Mouse (Mus musculus) adrenal gland, adult 8-10 months (tissue): ENCODE measurements around the gene Morc2b. TPM values are rescaled to one million over a fixed set of nuclear protein-coding genes. Genes with fewer than 3 reads are reported as not detected.
"Not testable (repeated sequence)": the region's sequence is repeated elsewhere in the genome, so short reads cannot be mapped to it uniquely, and the experiment has no call there.

Experiments used
- DNase-seq: peaks from one replicate; pipeline ENCODE4 v3.0.0; 2022
- total RNA-seq, 4 experiments: library from RNA; stranded (reverse); gene quantifications; 2 replicates each; pipeline ENCODE4 v1.2.4; 2022

The Morc2b gene
- not detected for total RNA-seq

GRCm38 (mm10) chr17:33139261-33139820, at the start of gene Morc2b:
Gene Morc2b, minus strand, starts transcription at chr17:33139683.
- DNase-seq: no peak

- DNase-seq: not testable (repeated sequence)
Measured at GRCm38 (mm10) chr17:33168147-33168546, 28.7 kb upstream of the Morc2b start, which contains the start of gene Olfr55. Gene Olfr55, plus strand, starts transcription at chr17:33168447.

GRCm38 (mm10) chr17:33126257-33126656, 13.2 kb downstream of the Morc2b start:
- DNase-seq: no peak

GRCm38 (mm10) chr17:33124546-33124945, 14.9 kb downstream of the Morc2b start:
- DNase-seq: no peak

- DNase-seq: no peak
Measured at GRCm38 (mm10) chr17:33097396-33097795, 42.1 kb downstream of the Morc2b start.

GRCm38 (mm10) chr17:33092391-33093193, 46.9 kb downstream of the Morc2b start:
- peak; percentile 57 for DNase-seq

- DNase-seq: no peak
Measured at GRCm38 (mm10) chr17:33091630-33092029, 47.9 kb downstream of the Morc2b start.

- peak; percentile 94 for DNase-seq
Measured at GRCm38 (mm10) chr17:33089220-33089949, 50.1 kb downstream of the Morc2b start, which contains the start of gene Zfp563. Gene Zfp563, plus strand, starts transcription at chr17:33089310.

GRCm38 (mm10) chr17:33067958-33068357, 71.5 kb downstream of the Morc2b start, which contains the start of gene 4921501E09Rik:
Gene 4921501E09Rik, minus strand, starts transcription at chr17:33068058.
- DNase-seq: no peak

Other genes with a start within 250 kb of the Morc2b start
- 10 to 100 TPM in 3 of 4 experiments, 1 to 10 TPM in 1; 8.8 to 21.1 (median 12.5) TPM for gene Zfp870, start 248.0 kb downstream of the Morc2b start, total RNA-seq
- gene Cyp4f14, start 222.3 kb downstream of the Morc2b start, total RNA-seq: 10 to 100 TPM in 2 of 4 experiments, 1 to 10 TPM in 2; 5.4 to 28.6 (median 14.3) TPM
- 100 to 1,000 TPM in 2 of 4 experiments, 10 to 100 TPM in 2; 78.3 to 120 (median 96.1) TPM for gene Cyp4f13, start 192.3 kb downstream of the Morc2b start, total RNA-seq
- gene Zfp472, start 173.9 kb downstream of the Morc2b start, total RNA-seq: 1 to 10 TPM; 3.5 to 8.0 (median 5.7) TPM
- 10 to 100 TPM in 2 of 4 experiments, 1 to 10 TPM in 2; 9.5 to 15.6 (median 12.6) TPM for gene Zfp952, start 146.6 kb downstream of the Morc2b start, total RNA-seq
- 10 to 100 TPM in 2 of 4 experiments, 1 to 10 TPM in 2; 8.8 to 13.5 (median 10.1) TPM for gene Zfp763, start 106.3 kb downstream of the Morc2b start, total RNA-seq
- not detected for gene 4921501E09Rik, start 71.6 kb downstream of the Morc2b start, total RNA-seq
- 10 to 100 TPM in 3 of 4 experiments, 1 to 10 TPM in 1; 8.9 to 15.0 (median 11.4) TPM for gene Zfp563, start 50.4 kb downstream of the Morc2b start, total RNA-seq
- gene Olfr55, start 28.8 kb upstream of the Morc2b start, total RNA-seq: not detected
- gene Olfr239, start 51.6 kb upstream of the Morc2b start, total RNA-seq: not detected
- under 1 TPM in 3 of 4 experiments, not detected in 1; 0.05 to 0.17 (median 0.12) TPM for gene Olfr1564, start 82.0 kb upstream of the Morc2b start, total RNA-seq
- 10 to 100 TPM in 2 of 4 experiments, 1 to 10 TPM in 2; 7.9 to 11.3 (median 9.6) TPM for gene Zfp955a, start 115.5 kb upstream of the Morc2b start, total RNA-seq
- gene Olfr63, start 125.0 kb upstream of the Morc2b start, total RNA-seq: not detected
- gene Zfp955b, start 149.9 kb upstream of the Morc2b start, total RNA-seq: 10 to 100 TPM; 11.7 to 14.2 (median 13.0) TPM
- 10 to 100 TPM in 2 of 4 experiments, 1 to 10 TPM in 2; 8.2 to 11.2 (median 10.5) TPM for gene Zfp81, start 219.2 kb upstream of the Morc2b start, total RNA-seq